Mouse (Mus musculus) forebrain, embryonic 13.5 days (tissue): ENCODE results near the gene C87436. TPM values are rescaled to one million over a fixed set of nuclear protein-coding genes. Genes with fewer than 3 reads are reported as not detected.

Experiments used
- ATAC-seq: fragments of 200-750 bp; cut with Nextera tagmentation; 2 replicates; pipeline ENCODE4 v1.8.0; 2017
- H3K27ac ChIP-seq: fragments of 300-500 bp; sonication (generic); 2 replicates; pipeline ENCODE4 v1.5.1; 2015; ENCODE audit warnings: inconsistent platforms, mild to moderate bottlenecking, moderate library complexity
- H3K27me3 ChIP-seq: fragments of 300-500 bp; sonication (generic); 2 replicates; pipeline ENCODE4 v1.6.1; 2015; ENCODE audit warnings: mild to moderate bottlenecking, inconsistent platforms
- H3K36me3 ChIP-seq: fragments of 300-500 bp; sonication (generic); 2 replicates; pipeline ENCODE4 v1.6.1; 2015; ENCODE audit warnings: mild to moderate bottlenecking, inconsistent platforms; ENCODE audit not compliant: poor library complexity, severe bottlenecking
- H3K4me1 ChIP-seq: fragments of 300-500 bp; sonication (generic); 2 replicates; pipeline ENCODE4 v1.6.1; 2015; ENCODE audit warnings: inconsistent platforms
- H3K4me2 ChIP-seq: fragments of 300-500 bp; sonication (generic); 2 replicates; pipeline ENCODE4 v1.6.1; 2015; ENCODE audit warnings: inconsistent platforms, mild to moderate bottlenecking, moderate library complexity
- H3K4me3 ChIP-seq: fragments of 300-500 bp; sonication (generic); 2 replicates; pipeline ENCODE4 v1.5.1; 2015; ENCODE audit warnings: mild to moderate bottlenecking, inconsistent platforms
- H3K9ac ChIP-seq: fragments of 300-500 bp; sonication (generic); 2 replicates; pipeline ENCODE4 v1.6.1; 2015; ENCODE audit warnings: mild to moderate bottlenecking, inconsistent platforms
- H3K9me3 ChIP-seq: fragments of 300-500 bp; sonication (generic); replicated peaks from 2 replicates; pipeline ENCODE4 v1.6.1; 2016; ENCODE audit warnings: inconsistent platforms
- WGBS: fragments of 180-500 bp; shearing (Covaris S2); methylation state at CpG from one replicate; pipeline ENCODE4 v1.1.7; 2015; 5-methylcytosine and 5-hydroxymethylcytosine counted together
- polyA plus RNA-seq: library from polyadenylated mRNA; unstranded; fragments of >200 nt; fragmentation: Nextera tagmentation; extraction: Ambion mirVana; gene quantifications from 2 replicates; pipeline ENCODE4 v1.2.1, GENCODE M21; 2015

C87436 gene
- polyA plus RNA-seq, 1 experiment from 2014 or later, result 34.1 TPM

DNA sequence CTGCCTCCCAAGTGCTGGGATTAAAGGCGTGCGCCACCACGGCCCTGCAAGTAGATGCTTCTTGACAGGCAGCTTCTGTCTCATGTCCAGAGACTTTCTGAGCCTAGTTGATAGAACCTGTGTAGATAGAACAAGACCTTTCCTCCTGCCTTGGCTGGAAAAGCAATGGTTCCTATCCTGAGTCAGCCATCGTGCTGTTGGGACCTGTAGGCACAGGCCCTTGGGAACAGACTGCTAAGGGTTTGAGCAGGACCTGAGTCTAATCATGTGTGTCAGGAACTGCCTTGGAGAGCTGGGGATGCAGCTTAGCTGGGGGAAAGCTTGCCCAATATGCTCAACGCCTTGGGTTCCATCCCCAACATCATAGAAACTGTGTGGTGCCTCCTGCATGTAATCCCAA, 35.9 kb downstream of the C87436 start:
- Histone ChIP-seq H3K27ac (no peak overlapping the region), H3K4me1 (peaks cover 17% of the 10 kb centered on the region), H3K4me3 (no peak overlapping the region), H3K9ac (no peak overlapping the region), H3K4me2 (no peak overlapping the region), H3K27me3 (no peaks in the 10 kb centered on the region), H3K9me3 (no peaks in the 10 kb centered on the region), H3K36me3 (peaks cover 14% of the 10 kb centered on the region; the same call in 1 of the 2 replicates)
- WGBS, result 98% methylated on average over 5 of the region's 5 CpGs
- ATAC-seq, result no peak

- no peak for ATAC-seq
- no peak overlapping the region for H3K4me2 ChIP-seq
- H3K36me3 ChIP-seq, result peaks cover 7% of the 10 kb centered on the region; the same call in 1 of the 2 replicates
- no peaks in the 10 kb centered on the region for H3K27me3 ChIP-seq
- H3K9ac ChIP-seq, result no peak overlapping the region
- H3K4me1 ChIP-seq, result peaks cover 17% of the 10 kb centered on the region
- H3K9me3 ChIP-seq, result no peaks in the 10 kb centered on the region
- no peak overlapping the region for H3K27ac ChIP-seq
- H3K4me3 ChIP-seq, result no peak overlapping the region
Measured at GRCm38 (mm10) chr6:86474646-86475181, 36.5 kb downstream of the C87436 start.

GRCm38 (mm10) chr6:86475462-86476167, 37.4 kb downstream of the C87436 start:
- Histone ChIP-seq H3K27ac (no peak overlapping the region), H3K4me1 (peaks cover 20% of the 10 kb centered on the region), H3K9me3 (no peaks in the 10 kb centered on the region), H3K27me3 (no peaks in the 10 kb centered on the region), H3K9ac (no peak overlapping the region), H3K4me2 (no peak overlapping the region), H3K4me3 (no peak overlapping the region), H3K36me3 (no peaks in the 10 kb centered on the region)
- 88% methylated on average over 9 of the region's 9 CpGs for WGBS
- ATAC-seq, result no peak

GRCm38 (mm10) chr6:86476931-86477330, 38.8 kb downstream of the C87436 start:
- Histone ChIP-seq H3K4me3 (no peak overlapping the region), H3K36me3 (no peaks in the 10 kb centered on the region), H3K4me1 (peaks cover 16% of the 10 kb centered on the region), H3K9me3 (no peaks in the 10 kb centered on the region), H3K27ac (no peak overlapping the region), H3K9ac (no peak overlapping the region), H3K4me2 (no peak overlapping the region), H3K27me3 (no peaks in the 10 kb centered on the region)
- 87% methylated on average over 5 of the region's 5 CpGs for WGBS
- ATAC-seq, result no peak

DNA sequence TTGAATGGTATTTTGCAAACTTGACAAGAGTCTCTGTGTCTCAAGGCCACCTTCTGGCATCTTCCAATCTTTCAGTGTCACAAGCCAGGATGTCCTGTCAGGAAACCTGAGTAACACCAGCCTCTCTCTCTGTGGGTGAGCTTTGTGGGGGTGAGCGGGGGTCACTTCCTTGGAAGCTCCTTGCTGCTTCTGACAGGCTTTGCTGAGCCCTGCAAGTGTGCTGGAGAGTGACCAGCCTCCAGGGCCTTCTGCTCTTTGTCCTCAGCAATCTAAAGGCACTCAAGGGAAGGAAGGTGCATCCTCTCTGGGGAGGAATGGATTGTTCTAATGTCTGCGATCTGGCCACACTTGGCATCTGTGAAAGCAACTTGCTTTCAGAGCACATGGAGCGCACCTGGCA, 41.1 kb downstream of the C87436 start:
- 75% methylated on average over 3 of the region's 3 CpGs for WGBS
- Histone ChIP-seq H3K4me1 (peaks cover 5% of the 10 kb centered on the region; the same call in 1 of the 2 replicates), H3K9ac (no peak overlapping the region), H3K36me3 (no peaks in the 10 kb centered on the region), H3K9me3 (no peaks in the 10 kb centered on the region), H3K4me3 (no peak overlapping the region), H3K27ac (no peak overlapping the region), H3K27me3 (no peaks in the 10 kb centered on the region), H3K4me2 (no peak overlapping the region)
- no peak for ATAC-seq

DNA sequence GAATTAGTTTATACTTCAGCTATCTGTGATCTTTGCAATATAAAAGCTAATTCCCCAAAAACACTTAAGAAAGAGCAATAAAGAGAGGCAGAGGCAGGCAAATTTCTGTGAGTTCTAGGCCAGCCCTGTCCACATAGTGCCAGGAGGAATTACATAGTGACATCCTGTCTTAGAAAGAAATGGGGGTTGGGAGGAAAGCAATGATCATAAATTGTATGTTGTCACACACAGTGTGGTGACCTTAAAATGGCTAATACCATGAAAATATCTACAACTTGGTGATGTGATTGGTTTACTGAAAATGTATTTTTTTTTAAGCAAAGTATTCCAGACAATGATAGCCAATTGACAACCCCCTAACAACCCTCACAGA, 41.6 kb downstream of the C87436 start:
- Histone ChIP-seq H3K4me1 (peaks cover 5% of the 10 kb centered on the region; the same call in 1 of the 2 replicates), H3K4me3 (no peak overlapping the region), H3K9me3 (no peaks in the 10 kb centered on the region), H3K27ac (no peak overlapping the region), H3K4me2 (no peak overlapping the region), H3K9ac (no peak overlapping the region), H3K27me3 (no peaks in the 10 kb centered on the region), H3K36me3 (no peaks in the 10 kb centered on the region)
- no peak for ATAC-seq

- Histone ChIP-seq H3K9ac (no peak overlapping the region), H3K4me1 (peaks cover 5% of the 10 kb centered on the region; the same call in 1 of the 2 replicates), H3K4me2 (no peak overlapping the region), H3K27ac (no peak overlapping the region), H3K27me3 (no peaks in the 10 kb centered on the region), H3K4me3 (no peak overlapping the region), H3K36me3 (no peaks in the 10 kb centered on the region), H3K9me3 (no peaks in the 10 kb centered on the region)
- WGBS, result 45% methylated on average over 9 of the region's 9 CpGs
- no peak for ATAC-seq
Measured at GRCm38 (mm10) chr6:86480189-86480831, 42.1 kb downstream of the C87436 start.

GRCm38 (mm10) chr6:86481871-86482270, 43.7 kb downstream of the C87436 start:
- Histone ChIP-seq H3K9ac (no peak overlapping the region), H3K36me3 (no peaks in the 10 kb centered on the region), H3K27ac (no peak overlapping the region), H3K9me3 (no peaks in the 10 kb centered on the region), H3K4me1 (peaks cover 9% of the 10 kb centered on the region), H3K27me3 (no peaks in the 10 kb centered on the region), H3K4me2 (no peak overlapping the region), H3K4me3 (no peak overlapping the region)
- WGBS, result 94% methylated on average over 5 of the region's 5 CpGs
- ATAC-seq, result no peak

- WGBS, result 62% methylated on average over 6 of the region's 7 CpGs
- Histone ChIP-seq H3K9me3 (no peaks in the 10 kb centered on the region), H3K36me3 (no peaks in the 10 kb centered on the region), H3K4me1 (peaks cover 19% of the 10 kb centered on the region), H3K4me3 (no peak overlapping the region), H3K9ac (no peak overlapping the region), H3K4me2 (no peak overlapping the region), H3K27ac (no peak overlapping the region), H3K27me3 (no peaks in the 10 kb centered on the region)
- ATAC-seq, result no peak
Measured at GRCm38 (mm10) chr6:86485943-86486640, 47.9 kb downstream of the C87436 start.

- Histone ChIP-seq H3K27me3 (no peaks in the 10 kb centered on the region), H3K9ac (peak overlapping the region; percentile 63), H3K4me2 (peak overlapping the region; percentile 49), H3K36me3 (no peaks in the 10 kb centered on the region), H3K4me3 (peak overlapping the region; percentile 25), H3K4me1 (peaks cover 19% of the 10 kb centered on the region), H3K9me3 (no peaks in the 10 kb centered on the region), H3K27ac (peak overlapping the region; percentile 98)
- 3% methylated on average over 24 of the region's 24 CpGs for WGBS
- peak; percentile 97 for ATAC-seq
Measured at GRCm38 (mm10) chr6:86487358-86488148, 49.4 kb downstream of the C87436 start.

- Histone ChIP-seq H3K9me3 (no peaks in the 10 kb centered on the region), H3K4me1 (peaks cover 19% of the 10 kb centered on the region), H3K9ac (peak overlapping the region; percentile 63), H3K4me2 (peak overlapping the region; percentile 49), H3K36me3 (no peaks in the 10 kb centered on the region), H3K4me3 (no peak overlapping the region), H3K27me3 (no peaks in the 10 kb centered on the region), H3K27ac (peak overlapping the region; percentile 98)
- ATAC-seq, result 0 out of 2 replicates have a peak, but pooled peaks have one; percentile 7
- WGBS, result 34% methylated on average over 3 of the region's 3 CpGs
Measured at GRCm38 (mm10) chr6:86488149-86488485, 49.9 kb downstream of the C87436 start.
